12 mouse cellular contexts compared by ENCODE assay signal in genomic region chr8:11298531-11299316, GRCm38 (mm10). TPM values are rescaled to one million over a fixed set of nuclear protein-coding genes. Genes with fewer than 3 reads are reported as not detected.
DNase-seq lines count a peak whose midpoint lies in the region; ATAC-seq and TF ChIP-seq lines count a peak whose summit lies in the region.
"Had no signal": no experiment of that assay in that cellular context is flagged by ENCODE, and none has a peak within 500 bp of the region (broad histone marks: within the 10 kb centered on the region; RNA-seq: fewer than 3 reads in every experiment).

No protein-coding gene starts in this region.

- intact Hi-C loops in left cerebral cortex, postnatal 10 days (cut with DNase I) = no loop called here

- H3K9me3 ChIP-seq in embryonic facial prominence, embryonic 10.5 days = no peaks in the 10 kb centered on the region
- no peaks in the 10 kb centered on the region for H3K9me3 ChIP-seq in limb, embryonic 11.5 days (ENCODE audit: control insufficient read depth, low read length)

- TF ChIP-seq CTCF in kidney, adult 2 months (conservative IDR thresholded peaks at IDR 0.05; ENCODE audit: insufficient read depth, insufficient read length, low read depth, low read length) = no peak
- TF ChIP-seq CTCF in Patski (IDR thresholded peaks at IDR 0.05) = no peak

- H3K27ac ChIP-seq in kidney, adult 2 months (ENCODE audit: insufficient read depth, low read depth, low read length) = peak overlapping the region; percentile 9; the same call in 1 of the 2 replicates
- H3K27ac ChIP-seq in embryonic facial prominence, embryonic 10.5 days (replicated peaks) = peak overlapping the region; percentile 79
- peak overlapping the region; percentile 58 for H3K27ac ChIP-seq in limb, embryonic 11.5 days (replicated peaks; ENCODE audit: low read depth, low read length)
- H3K27ac ChIP-seq: liver, embryonic 14.5 days had no signal

- 28% methylated on average over 12 of the region's 12 CpGs for WGBS in kidney, adult 2 months
- 45% methylated on average over 12 of the region's 12 CpGs for WGBS in embryonic facial prominence, embryonic 10.5 days
- 14% methylated on average over 12 of the region's 12 CpGs for WGBS in limb, embryonic 11.5 days

- TF ChIP-seq POLR2A in kidney, adult 2 months (IDR thresholded peaks at IDR 0.05; ENCODE audit: low read depth, low read length) = no peak

- peaks cover 35% of the 10 kb centered on the region for H3K4me1 ChIP-seq in kidney, adult 2 months (ENCODE audit: control insufficient read depth, insufficient read depth, low read length)
- H3K4me1 ChIP-seq in embryonic facial prominence, embryonic 10.5 days = peaks cover 58% of the 10 kb centered on the region
- peaks cover 33% of the 10 kb centered on the region for H3K4me1 ChIP-seq in limb, embryonic 11.5 days (ENCODE audit: control insufficient read depth, insufficient read depth, low read length)

- H3K36me3 ChIP-seq in kidney, adult 2 months (ENCODE audit: control insufficient read depth, insufficient read depth, low read length) = no peaks in the 10 kb centered on the region
- H3K36me3 ChIP-seq in embryonic facial prominence, embryonic 10.5 days (replicated peaks) = peaks cover 8% of the 10 kb centered on the region; the same call in 1 of the 2 replicates
- H3K36me3 ChIP-seq in limb, embryonic 11.5 days (ENCODE audit: control insufficient read depth, insufficient read depth, low read length) = no peaks in the 10 kb centered on the region

- no peak overlapping the region for H3K4me2 ChIP-seq in limb, embryonic 11.5 days (ENCODE audit: low read depth, severe bottlenecking)

- CTCF ChIA-PET in Patski (lab: Charles Lee) = interaction anchor here (0.7 kb wide), 1 partner anchor 104 kb away, joined by 3 read pairs; no protein-coding TSS in a partner anchor

- H3K9ac ChIP-seq in limb, embryonic 11.5 days (ENCODE audit: low read length) = no peak overlapping the region
- H3K9ac ChIP-seq: liver, embryonic 14.5 days had no signal

- no peaks in the 10 kb centered on the region for H3K27me3 ChIP-seq in kidney, adult 2 months (replicated peaks; ENCODE audit: control insufficient read depth, insufficient read depth, low read length)
- H3K27me3 ChIP-seq in Patski = no peaks in the 10 kb centered on the region
- H3K27me3 ChIP-seq in embryonic facial prominence, embryonic 10.5 days (replicated peaks; ENCODE audit: low read depth, poor library complexity, severe bottlenecking) = no peaks in the 10 kb centered on the region
- H3K27me3 ChIP-seq in limb, embryonic 11.5 days (ENCODE audit: control insufficient read depth, insufficient read depth, low read length) = no peaks in the 10 kb centered on the region

- DNase-seq in kidney, adult 2 months = no peak
- DNase-seq in kidney, adult 8-10 months = no peak
- no peak for DNase-seq in Patski (ENCODE audit: low read depth, low spot score)
- DNase-seq in embryonic facial prominence, embryonic 10.5 days (ENCODE audit: low spot score) = peak; percentile 72
- DNase-seq in limb, embryonic 11.5 days (ENCODE audit: low spot score) = peak; percentile 60
- no peak for DNase-seq in left cerebral cortex, postnatal 10 days (ENCODE audit: extremely low spot score in 1 of 2, low spot score in 2 of 2)
- DNase-seq in layer of hippocampus, adult 9-10 months (ENCODE audit: low spot score) = no peak
- DNase-seq: adrenal gland, adult 8-10 months; cerebellum, adult 9-11 months; right cerebral cortex, postnatal 4 days; thymus, postnatal 36 days had no signal

- POLR2A ChIA-PET in Patski (lab: Charles Lee) = interaction anchor here (1.0 kb wide), 1 partner anchor 13 kb away, joined by 3 read pairs; no protein-coding TSS in a partner anchor

- H3K4me3 ChIP-seq in kidney, adult 2 months (ENCODE audit: insufficient read depth, low read depth, low read length) = no peak overlapping the region
- 0 out of 2 replicates have a peak overlapping the region, but pooled peaks have one; percentile 13 for H3K4me3 ChIP-seq in embryonic facial prominence, embryonic 10.5 days
- no peak overlapping the region for H3K4me3 ChIP-seq in limb, embryonic 11.5 days (ENCODE audit: low read depth, low read length)

- in situ Hi-C loops in Patski (cut with MboI; ENCODE audit: low pct_unique_long_range_greater_than_20kb) = no loop called here

- peak; percentile 18 for ATAC-seq in Patski
- ATAC-seq in limb, embryonic 11.5 days (ENCODE audit: insufficient number of reproducible peaks, low FRiP score, low TSS enrichment, low read depth) = peak; percentile 50

RNA-seq across cellular contexts. Expression of gene Col4a2, which starts 13.9 kb away (rescaled TPM):
- 75.6 and 83.5 TPM in 2 replicates for polyA plus RNA-seq in kidney, adult 2 months (2012; rRNA removed)
- polyA plus RNA-seq in Patski (2021) = 206 TPM
- polyA plus RNA-seq in embryonic facial prominence, embryonic 10.5 days (2016; fragmentation: Nextera tagmentation; extraction: Ambion mirVana) = 51.8 and 54.7 TPM in 2 replicates
- 26.5 and 28.4 TPM in 2 replicates for polyA plus RNA-seq in limb, embryonic 11.5 days (2014; fragmentation: Nextera tagmentation; extraction: Ambion mirVana)
- total RNA-seq in left cerebral cortex, postnatal 10 days (2021) = 10 to 100 TPM; 76.7 to 80.6 TPM

RNA-seq across cellular contexts. Expression of gene Col4a1, which starts 13.9 kb away (rescaled TPM):
- 216 and 304 TPM in 2 replicates for polyA plus RNA-seq in kidney, adult 2 months (2012; rRNA removed)
- polyA plus RNA-seq in Patski (2021) = 336 TPM
- polyA plus RNA-seq in embryonic facial prominence, embryonic 10.5 days (2016; fragmentation: Nextera tagmentation; extraction: Ambion mirVana) = 128 and 138 TPM in 2 replicates
- 103 and 115 TPM in 2 replicates for polyA plus RNA-seq in limb, embryonic 11.5 days (2014; fragmentation: Nextera tagmentation; extraction: Ambion mirVana)
- total RNA-seq in left cerebral cortex, postnatal 10 days (2021) = 100 to 1,000 TPM; 115 to 123 TPM

Comparison
In these comparisons a context has a peak if more than half of its experiments do, and no peak if none do; other contexts are left out.
1. DNase-seq: peak in embryonic facial prominence, embryonic 10.5 days (single experiment) and limb, embryonic 11.5 days (single experiment); none in kidney, adult 2 months (single experiment), kidney, adult 8-10 months (0 of 2), Patski (single experiment), left cerebral cortex, postnatal 10 days (0 of 2) and layer of hippocampus, adult 9-10 months (single experiment).
2. H3K27ac ChIP-seq: peak in every context shown above with its lines; median percentile 79 in embryonic facial prominence, embryonic 10.5 days; 58 in limb, embryonic 11.5 days; 9 in kidney, adult 2 months.